Mouse (Mus musculus) neural tube, embryonic 14.5 days (tissue): ENCODE measurements around the gene Sgip1. TPM values are rescaled to one million over a fixed set of nuclear protein-coding genes. Genes with fewer than 3 reads are reported as not detected.

Source experiments
- ATAC-seq: fragments of 200-750 bp; cut with Nextera tagmentation; 2 replicates; pipeline ENCODE4 v1.8.0; 2017; ENCODE audit warnings: low read depth, mild to moderate bottlenecking, moderate TSS enrichment, moderate library complexity
- H3K27ac ChIP-seq: fragments of 300-500 bp; sonication (generic); 2 replicates; pipeline ENCODE4 v1.5.1; 2014; ENCODE audit warnings: low read depth, mild to moderate bottlenecking, control low read depth, low read length, moderate library complexity, mixed read lengths
- H3K27me3 ChIP-seq: fragments of 300-500 bp; sonication (generic); 2 replicates; pipeline ENCODE4 v1.6.1; 2014; ENCODE audit warnings: low read length; ENCODE audit not compliant: control insufficient read depth, insufficient read depth
- H3K36me3 ChIP-seq: fragments of 300-500 bp; sonication (generic); 2 replicates; pipeline ENCODE4 v1.6.1; 2014; ENCODE audit warnings: low read length, mixed read lengths; ENCODE audit not compliant: control insufficient read depth, insufficient read depth
- H3K4me1 ChIP-seq: fragments of 300-500 bp; sonication (generic); 2 replicates; pipeline ENCODE4 v1.6.1; 2014; ENCODE audit warnings: low read length; ENCODE audit not compliant: control insufficient read depth, insufficient read depth
- H3K4me2 ChIP-seq: fragments of 300-500 bp; sonication (generic); 2 replicates; pipeline ENCODE4 v1.6.1; 2014; ENCODE audit warnings: mild to moderate bottlenecking, low read depth, low read length, control low read depth
- H3K4me3 ChIP-seq: fragments of 300-500 bp; sonication (generic); 2 replicates; pipeline ENCODE4 v1.5.1; 2014; ENCODE audit warnings: low read depth, low read length, control low read depth, mixed read lengths
- H3K9ac ChIP-seq: fragments of 300-500 bp; sonication (generic); replicated peaks from 2 replicates; pipeline ENCODE4 v1.6.1; 2014; ENCODE audit warnings: low read depth, mild to moderate bottlenecking, control low read depth, low read length, mixed read lengths
- H3K9me3 ChIP-seq: fragments of 300-500 bp; sonication (generic); 2 replicates; pipeline ENCODE4 v1.6.1; 2016; ENCODE audit warnings: low read length; ENCODE audit not compliant: control insufficient read depth
- WGBS: fragments of 180-500 bp; shearing (Covaris S2); extraction: QIAGEN DNeasy Blood & Tissue Kit; methylation state at CpG from one replicate; pipeline ENCODE4 v1.1.7; 2014; 5-methylcytosine and 5-hydroxymethylcytosine counted together
- polyA plus RNA-seq: library from polyadenylated mRNA; unstranded; fragments of >200 nt; fragmentation: Nextera tagmentation; extraction: Ambion mirVana; gene quantifications from 2 replicates; pipeline ENCODE4 v1.2.1, GENCODE M21; 2014

Sgip1 gene
- polyA plus RNA-seq, 1 experiment from 2014 or later, result 86.7 TPM

GRCm38 (mm10) chr4:102771598-102772357, 30.7 kb downstream of the Sgip1 start:
- H3K27ac ChIP-seq, result no peak overlapping the region
- no peak overlapping the region for H3K9ac ChIP-seq
- no peaks in the 10 kb centered on the region for H3K27me3 ChIP-seq
- H3K4me1 ChIP-seq, result 0 out of 2 replicates have a peak, but pooled peaks cover 6% of the 10 kb centered on the region
- no peak overlapping the region for H3K4me2 ChIP-seq
- H3K36me3 ChIP-seq, result no peaks in the 10 kb centered on the region
- no peak for ATAC-seq
- WGBS, result 85% methylated on average over 5 of the region's 5 CpGs
- no peaks in the 10 kb centered on the region for H3K9me3 ChIP-seq
- H3K4me3 ChIP-seq, result no peak overlapping the region

DNA sequence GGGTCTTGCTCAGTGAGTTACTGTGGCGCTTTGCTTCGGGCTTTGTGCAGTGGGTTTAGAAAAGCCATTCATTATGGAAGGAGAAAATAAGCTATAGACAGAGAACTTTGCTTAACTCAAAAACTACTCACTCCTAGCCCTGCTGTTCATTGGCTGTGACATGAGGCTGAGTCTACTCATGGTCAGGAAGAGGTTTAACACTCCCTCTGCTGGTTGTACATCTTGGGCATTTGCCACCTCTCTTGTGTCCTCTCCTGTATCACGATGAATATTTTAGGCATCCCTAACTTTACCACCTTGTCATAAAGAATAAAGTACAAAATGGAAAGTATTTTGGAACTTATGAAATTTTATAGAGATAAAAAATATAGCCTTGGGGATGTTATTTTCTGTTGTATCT, 32.1 kb downstream of the Sgip1 start:
- Histone ChIP-seq H3K36me3 (no peaks in the 10 kb centered on the region), H3K27me3 (no peaks in the 10 kb centered on the region), H3K4me2 (no peak overlapping the region), H3K4me3 (no peak overlapping the region), H3K4me1 (0 out of 2 replicates have a peak, but pooled peaks cover 6% of the 10 kb centered on the region), H3K9me3 (no peaks in the 10 kb centered on the region), H3K9ac (no peak overlapping the region), H3K27ac (no peak overlapping the region)
- no peak for ATAC-seq
- WGBS, result 89% methylated on average over 3 of the region's 3 CpGs

- no peaks in the 10 kb centered on the region for H3K27me3 ChIP-seq
- WGBS, result 82% methylated on average over 1 of the region's 1 CpGs
- no peak overlapping the region for H3K9ac ChIP-seq
- ATAC-seq, result no peak
- H3K9me3 ChIP-seq, result no peaks in the 10 kb centered on the region
- 0 out of 2 replicates have a peak, but pooled peaks cover 6% of the 10 kb centered on the region for H3K4me1 ChIP-seq
- H3K36me3 ChIP-seq, result no peaks in the 10 kb centered on the region
- H3K27ac ChIP-seq, result no peak overlapping the region
- no peak overlapping the region for H3K4me2 ChIP-seq
- no peak overlapping the region for H3K4me3 ChIP-seq
These were observed 32.7 kb downstream of the Sgip1 start for GRCm38 (mm10) chr4:102773841-102774240.

- Histone ChIP-seq H3K9me3 (no peaks in the 10 kb centered on the region), H3K27me3 (no peaks in the 10 kb centered on the region), H3K4me3 (no peak overlapping the region), H3K27ac (no peak overlapping the region), H3K4me1 (0 out of 2 replicates have a peak, but pooled peaks cover 6% of the 10 kb centered on the region), H3K4me2 (no peak overlapping the region), H3K9ac (no peak overlapping the region), H3K36me3 (no peaks in the 10 kb centered on the region)
- ATAC-seq, result no peak
- 70% methylated on average over 1 of the region's 1 CpGs for WGBS
These were observed 33.5 kb downstream of the Sgip1 start for GRCm38 (mm10) chr4:102774549-102774948.

- H3K27ac ChIP-seq, result no peak overlapping the region
- no peaks in the 10 kb centered on the region for H3K36me3 ChIP-seq
- H3K4me1 ChIP-seq, result 0 out of 2 replicates have a peak, but pooled peaks cover 6% of the 10 kb centered on the region
- H3K4me3 ChIP-seq, result no peak overlapping the region
- WGBS, result 22% methylated on average over 2 of the region's 2 CpGs
- ATAC-seq, result no peak
- H3K4me2 ChIP-seq, result no peak overlapping the region
- no peak overlapping the region for H3K9ac ChIP-seq
- no peaks in the 10 kb centered on the region for H3K27me3 ChIP-seq
- H3K9me3 ChIP-seq, result no peaks in the 10 kb centered on the region
These were observed 34.6 kb downstream of the Sgip1 start for GRCm38 (mm10) chr4:102775596-102776270.

DNA sequence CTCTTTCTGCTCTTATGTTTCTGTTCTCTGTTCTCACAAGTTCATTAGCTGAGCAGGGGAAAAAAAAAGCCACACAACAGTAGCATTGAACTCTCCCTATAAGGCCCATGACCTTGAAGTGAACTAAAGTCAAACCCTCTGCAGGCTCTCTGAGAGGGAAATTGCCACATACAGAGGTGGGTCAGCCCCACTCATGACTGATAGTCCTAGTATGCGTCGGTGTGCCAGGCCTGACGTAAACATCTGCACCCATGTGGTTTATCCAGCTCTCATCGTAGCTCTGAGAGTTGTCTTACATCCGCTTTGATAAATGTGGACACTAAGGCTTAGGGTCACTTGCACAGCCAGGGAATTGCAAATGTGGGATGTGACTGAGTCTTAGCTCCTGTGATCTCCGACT, 38.8 kb downstream of the Sgip1 start:
- no peaks in the 10 kb centered on the region for H3K27me3 ChIP-seq
- no peak overlapping the region for H3K27ac ChIP-seq
- H3K9me3 ChIP-seq, result no peaks in the 10 kb centered on the region
- no peak for ATAC-seq
- 0 out of 2 replicates have a peak, but pooled peaks cover 6% of the 10 kb centered on the region for H3K4me1 ChIP-seq
- 86% methylated on average over 6 of the region's 6 CpGs for WGBS
- H3K4me3 ChIP-seq, result no peak overlapping the region
- no peaks in the 10 kb centered on the region for H3K36me3 ChIP-seq
- no peak overlapping the region for H3K4me2 ChIP-seq
- H3K9ac ChIP-seq, result no peak overlapping the region

DNA sequence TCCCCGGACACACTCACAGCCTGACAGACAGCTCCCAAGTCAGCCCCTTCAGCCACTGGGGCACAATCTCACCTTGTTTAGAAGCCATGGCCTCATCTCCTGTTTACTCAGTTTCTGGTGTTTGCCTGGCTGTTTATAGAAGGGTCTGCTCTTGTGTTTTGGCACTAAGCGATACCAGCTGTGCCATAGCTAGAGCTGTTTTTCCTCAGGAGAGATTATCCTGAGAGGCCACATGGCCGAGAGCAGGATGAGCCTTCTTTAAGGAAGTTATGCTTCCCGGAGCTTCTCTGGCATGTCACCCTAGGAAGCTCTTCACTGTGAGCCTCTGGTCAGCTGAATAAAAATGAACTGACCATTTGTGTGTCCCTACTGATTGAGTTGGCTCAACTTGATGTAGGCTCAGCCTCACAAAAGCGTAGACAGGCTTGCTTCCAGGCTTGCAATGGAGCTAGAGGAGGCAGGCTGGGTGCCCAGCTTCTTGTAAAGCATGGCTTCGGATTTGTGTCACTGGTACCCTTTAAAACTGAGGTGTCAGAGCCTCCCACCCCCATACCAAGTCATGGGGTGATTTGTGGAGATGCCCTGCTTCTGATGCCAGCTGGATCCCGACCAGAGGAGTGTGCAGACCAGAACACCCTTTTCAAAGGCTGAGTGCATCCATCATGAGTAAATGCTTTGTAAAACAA, 42.1 kb downstream of the Sgip1 start:
- Histone ChIP-seq H3K9ac (no peak overlapping the region), H3K9me3 (no peaks in the 10 kb centered on the region), H3K36me3 (no peaks in the 10 kb centered on the region), H3K27ac (no peak overlapping the region), H3K4me3 (no peak overlapping the region), H3K4me2 (no peak overlapping the region), H3K4me1 (no peaks in the 10 kb centered on the region), H3K27me3 (no peaks in the 10 kb centered on the region)
- ATAC-seq, result 0 out of 2 replicates have a peak, but pooled peaks have one; percentile 49
- 66% methylated on average over 7 of the region's 7 CpGs for WGBS

GRCm38 (mm10) chr4:102785158-102785557, 44.1 kb downstream of the Sgip1 start:
- ATAC-seq, result no peak
- no peaks in the 10 kb centered on the region for H3K4me1 ChIP-seq
- no peak overlapping the region for H3K9ac ChIP-seq
- H3K9me3 ChIP-seq, result no peaks in the 10 kb centered on the region
- H3K27me3 ChIP-seq, result no peaks in the 10 kb centered on the region
- H3K27ac ChIP-seq, result no peak overlapping the region
- H3K4me3 ChIP-seq, result no peak overlapping the region
- H3K36me3 ChIP-seq, result no peaks in the 10 kb centered on the region
- WGBS, result 84% methylated on average over 4 of the region's 4 CpGs
- no peak overlapping the region for H3K4me2 ChIP-seq
